Mouse (Mus musculus): ENCODE results near the gene Sez6l. TPM values are rescaled to one million over a fixed set of nuclear protein-coding genes. Genes with fewer than 3 reads are reported as not detected.

Sez6l gene
- polyA plus RNA-seq, 1 experiment from 2014 or later, result 16.0 TPM

- Histone ChIP-seq H3K27me3 (peaks cover 3% of the 10 kb centered on the region; the same call in 1 of the 2 replicates), H3K4me3 (no peak overlapping the region), H3K9ac (no peak overlapping the region), H3K36me3 (no peaks in the 10 kb centered on the region), H3K9me3 (replicated peaks) (no peaks in the 10 kb centered on the region), H3K27ac (no peak overlapping the region), H3K4me1 (peaks cover 29% of the 10 kb centered on the region), H3K4me2 (replicated peaks) (no peak overlapping the region)
- ATAC-seq (ENCODE audit: low FRiP score), result no peak
- WGBS, result 29% methylated on average over 3 of the region's 3 CpGs
These were observed 26.6 kb upstream of the Sez6l start for GRCm38 (mm10) chr5:112603594-112603993.

- peaks cover 23% of the 10 kb centered on the region for H3K4me1 ChIP-seq
These were observed 23.4 kb upstream of the Sez6l start for GRCm38 (mm10) chr5:112600309-112600939.

GRCm38 (mm10) chr5:112599538-112600308 lies 22.7 kb upstream of the Sez6l start:
- Histone ChIP-seq H3K4me3 (no peak overlapping the region), H3K27ac (no peak overlapping the region), H3K36me3 (no peaks in the 10 kb centered on the region), H3K9ac (no peak overlapping the region), H3K27me3 (peaks cover 3% of the 10 kb centered on the region; the same call in 1 of the 2 replicates), H3K4me1 (peaks cover 23% of the 10 kb centered on the region), H3K9me3 (replicated peaks) (no peaks in the 10 kb centered on the region), H3K4me2 (replicated peaks) (no peak overlapping the region)
- WGBS, result 86% methylated on average over 6 of the region's 6 CpGs
- ATAC-seq (ENCODE audit: low FRiP score), result no peak

More at GRCm38 (mm10) chr5:112600309-112600939, 23.4 kb upstream of the Sez6l start:
- H3K4me3 ChIP-seq, result no peak overlapping the region
- no peak overlapping the region for H3K9ac ChIP-seq
- 48% methylated on average over 11 of the region's 11 CpGs for WGBS
- no peak overlapping the region for H3K4me2 ChIP-seq (replicated peaks)
- peaks cover 3% of the 10 kb centered on the region; the same call in 1 of the 2 replicates for H3K27me3 ChIP-seq
- no peaks in the 10 kb centered on the region for H3K9me3 ChIP-seq (replicated peaks)
- ATAC-seq (ENCODE audit: low FRiP score), result no peak
- no peak overlapping the region for H3K27ac ChIP-seq
- H3K36me3 ChIP-seq, result no peaks in the 10 kb centered on the region

- WGBS, result 88% methylated on average over 6 of the region's 6 CpGs
- H3K9me3 ChIP-seq (replicated peaks), result no peaks in the 10 kb centered on the region
- no peak overlapping the region for H3K4me2 ChIP-seq (replicated peaks)
- H3K4me3 ChIP-seq, result no peak overlapping the region
- H3K4me1 ChIP-seq, result peaks cover 20% of the 10 kb centered on the region
- no peaks in the 10 kb centered on the region for H3K36me3 ChIP-seq
- no peak overlapping the region for H3K9ac ChIP-seq
- H3K27ac ChIP-seq, result no peak overlapping the region; the same call in 1 of the 2 replicates
- peaks cover 3% of the 10 kb centered on the region; the same call in 1 of the 2 replicates for H3K27me3 ChIP-seq
- ATAC-seq (ENCODE audit: low FRiP score), result no peak
These were observed 20.9 kb upstream of the Sez6l start for GRCm38 (mm10) chr5:112597876-112598275.

- Histone ChIP-seq H3K9me3 (replicated peaks) (no peaks in the 10 kb centered on the region), H3K4me3 (no peak overlapping the region), H3K4me2 (replicated peaks) (no peak overlapping the region), H3K27me3 (peaks cover 3% of the 10 kb centered on the region; the same call in 1 of the 2 replicates), H3K4me1 (peaks cover 20% of the 10 kb centered on the region), H3K27ac (no peak overlapping the region), H3K9ac (no peak overlapping the region), H3K36me3 (no peaks in the 10 kb centered on the region)
- no peak for ATAC-seq (ENCODE audit: low FRiP score)
- WGBS, result 87% methylated on average over 2 of the region's 2 CpGs
These were observed 20.3 kb upstream of the Sez6l start for GRCm38 (mm10) chr5:112597307-112597706.

- Histone ChIP-seq H3K9ac (no peak overlapping the region), H3K4me1 (peaks cover 20% of the 10 kb centered on the region), H3K27me3 (peaks cover 3% of the 10 kb centered on the region; the same call in 1 of the 2 replicates), H3K4me2 (replicated peaks) (no peak overlapping the region), H3K4me3 (no peak overlapping the region), H3K36me3 (no peaks in the 10 kb centered on the region), H3K9me3 (replicated peaks) (no peaks in the 10 kb centered on the region), H3K27ac (no peak overlapping the region)
- WGBS, result 82% methylated on average over 9 of the region's 9 CpGs
- ATAC-seq (ENCODE audit: low FRiP score), result no peak
These were observed 19.7 kb upstream of the Sez6l start for GRCm38 (mm10) chr5:112596729-112597128.

GRCm38 (mm10) chr5:112595701-112596632 lies 19.0 kb upstream of the Sez6l start:
- ATAC-seq (ENCODE audit: low FRiP score), result no peak
- Histone ChIP-seq H3K9ac (no peak overlapping the region), H3K4me1 (peaks cover 20% of the 10 kb centered on the region), H3K27ac (no peak overlapping the region), H3K4me2 (replicated peaks) (no peak overlapping the region), H3K9me3 (replicated peaks) (no peaks in the 10 kb centered on the region), H3K4me3 (no peak overlapping the region), H3K27me3 (no peaks in the 10 kb centered on the region), H3K36me3 (no peaks in the 10 kb centered on the region)
- WGBS, result 67% methylated on average over 7 of the region's 7 CpGs

- ATAC-seq (ENCODE audit: low FRiP score), result no peak
- Histone ChIP-seq H3K36me3 (no peaks in the 10 kb centered on the region), H3K4me3 (no peak overlapping the region), H3K27me3 (no peaks in the 10 kb centered on the region), H3K9me3 (replicated peaks) (no peaks in the 10 kb centered on the region), H3K4me1 (peaks cover 12% of the 10 kb centered on the region), H3K4me2 (replicated peaks) (no peak overlapping the region), H3K9ac (no peak overlapping the region), H3K27ac (no peak overlapping the region)
- WGBS, result 94% methylated on average over 1 of the region's 1 CpGs
These were observed 14.7 kb upstream of the Sez6l start for GRCm38 (mm10) chr5:112591706-112592105.

GRCm38 (mm10) chr5:112586071-112586470 lies 9.1 kb upstream of the Sez6l start:
- Histone ChIP-seq H3K4me2 (replicated peaks) (no peak overlapping the region), H3K4me1 (peaks cover 13% of the 10 kb centered on the region), H3K9me3 (replicated peaks) (0 out of 2 replicates have a peak, but pooled peaks cover 3% of the 10 kb centered on the region), H3K27ac (no peak overlapping the region), H3K27me3 (peaks cover 14% of the 10 kb centered on the region), H3K4me3 (no peak overlapping the region), H3K36me3 (no peaks in the 10 kb centered on the region), H3K9ac (no peak overlapping the region)
- ATAC-seq (ENCODE audit: low FRiP score), result no peak
- 46% methylated on average over 6 of the region's 6 CpGs for WGBS

GRCm38 (mm10) chr5:112584155-112584769 lies 7.3 kb upstream of the Sez6l start:
- peaks cover 28% of the 10 kb centered on the region for H3K27me3 ChIP-seq
- no peak overlapping the region for H3K4me3 ChIP-seq
- peaks cover 13% of the 10 kb centered on the region for H3K4me1 ChIP-seq
- H3K9me3 ChIP-seq (replicated peaks), result 0 out of 2 replicates have a peak, but pooled peaks cover 3% of the 10 kb centered on the region
- no peaks in the 10 kb centered on the region for H3K36me3 ChIP-seq
- no peak overlapping the region for H3K9ac ChIP-seq
- ATAC-seq (ENCODE audit: low FRiP score), result no peak
- no peak overlapping the region for H3K27ac ChIP-seq
- no peak overlapping the region for H3K4me2 ChIP-seq (replicated peaks)
- 89% methylated on average over 4 of the region's 4 CpGs for WGBS

GRCm38 (mm10) chr5:112583304-112583703 lies 6.3 kb upstream of the Sez6l start:
- Histone ChIP-seq H3K9me3 (replicated peaks) (0 out of 2 replicates have a peak, but pooled peaks cover 3% of the 10 kb centered on the region), H3K9ac (no peak overlapping the region), H3K27me3 (peaks cover 38% of the 10 kb centered on the region), H3K4me2 (replicated peaks) (no peak overlapping the region), H3K36me3 (no peaks in the 10 kb centered on the region), H3K4me3 (no peak overlapping the region), H3K27ac (no peak overlapping the region), H3K4me1 (peaks cover 13% of the 10 kb centered on the region)
- ATAC-seq (ENCODE audit: low FRiP score), result no peak
- WGBS, result 16% methylated on average over 9 of the region's 9 CpGs
